Mouse (Mus musculus): ENCODE results near the gene Pim3. TPM values are rescaled to one million over a fixed set of nuclear protein-coding genes. Genes with fewer than 3 reads are reported as not detected.

Pim3 gene
- total RNA-seq, 2 experiments from 2014 or later = 74.3 to 84.7 TPM

DNA sequence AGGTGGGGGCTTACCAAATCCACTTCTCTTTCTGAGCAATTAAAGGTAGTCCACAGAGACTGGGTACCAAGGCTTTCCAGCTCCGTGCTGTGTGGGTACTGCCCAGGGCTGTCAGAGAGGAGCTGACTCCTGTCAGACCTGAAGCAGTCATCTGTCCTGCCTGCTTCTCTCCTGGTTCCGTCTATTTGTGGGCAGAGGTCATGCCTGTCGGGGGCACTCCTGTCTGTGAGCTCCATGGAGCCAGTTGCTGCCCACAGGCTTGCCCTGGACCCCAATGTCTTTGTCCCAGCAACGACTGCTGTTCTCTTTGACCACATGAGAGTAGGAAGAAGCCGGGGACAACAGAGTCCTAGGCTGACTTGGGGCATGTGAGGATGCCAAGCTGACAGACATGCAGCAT, 5.4 kb upstream of the Pim3 start:
- no peak for DNase-seq (ENCODE audit: low spot score in 2 of 2)

DNA sequence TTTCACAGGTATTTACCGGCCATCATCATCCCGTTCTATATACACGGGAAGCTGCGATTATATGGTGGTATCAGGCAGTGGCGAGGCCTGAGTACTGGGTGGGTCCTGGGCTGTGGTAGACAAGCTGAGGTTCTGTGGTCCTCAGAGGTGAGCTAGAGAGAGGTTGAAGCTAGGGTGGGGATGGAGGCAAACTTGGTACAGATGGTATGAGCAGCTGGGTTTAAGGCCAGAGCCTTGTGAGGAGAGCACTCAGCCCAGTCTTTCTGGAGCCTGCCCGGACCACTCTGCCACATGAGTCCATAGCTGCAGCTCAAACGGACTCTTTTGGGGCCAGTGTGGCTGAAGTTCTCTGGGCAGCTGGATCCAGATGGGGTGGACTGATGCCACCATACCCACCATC, 4.6 kb upstream of the Pim3 start:
- no peak for DNase-seq (ENCODE audit: low spot score in 2 of 2)

DNA sequence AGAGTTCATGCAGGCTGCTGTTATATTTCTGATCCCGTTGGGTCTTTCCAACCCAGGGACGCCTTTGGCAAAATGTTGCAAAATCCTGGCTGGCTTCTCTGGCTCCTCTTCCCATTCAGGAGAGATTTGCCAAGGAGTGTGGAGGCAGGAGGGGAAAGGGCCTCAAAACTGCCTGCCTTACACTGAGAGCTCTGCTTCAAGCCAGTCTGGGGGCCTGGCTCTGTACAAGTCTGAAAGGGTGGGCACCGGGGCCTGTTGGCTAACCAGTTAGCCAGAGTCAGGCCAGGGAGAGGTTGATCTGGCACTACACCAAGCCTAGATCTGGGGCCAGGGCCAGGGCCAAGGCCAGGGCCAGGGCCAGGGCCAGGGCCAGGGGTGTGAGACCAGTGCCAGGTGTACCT, 3.8 kb upstream of the Pim3 start:
- DNase-seq (ENCODE audit: low spot score in 2 of 2) = no peak

DNA sequence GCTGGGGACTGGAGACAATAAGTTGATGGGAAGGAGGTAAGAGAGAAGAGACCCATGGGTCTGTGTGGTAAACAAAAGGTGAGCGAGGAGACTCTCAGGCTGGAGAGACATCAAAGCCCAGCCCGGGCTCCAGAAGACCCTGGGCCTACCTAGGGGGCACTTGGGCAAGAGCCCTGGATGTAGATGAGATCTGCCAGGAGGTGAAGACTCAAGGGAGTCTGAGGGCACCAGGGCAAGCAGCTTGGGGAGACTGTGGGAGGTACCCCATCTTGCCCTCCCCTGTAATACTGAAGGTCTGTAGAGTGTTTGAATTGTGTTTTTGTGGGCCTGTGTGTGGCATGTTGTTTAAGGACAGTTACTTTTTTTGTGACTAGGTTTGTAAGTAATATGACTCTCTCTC, 3.3 kb upstream of the Pim3 start:
- DNase-seq (ENCODE audit: low spot score in 2 of 2) = no peak

DNA sequence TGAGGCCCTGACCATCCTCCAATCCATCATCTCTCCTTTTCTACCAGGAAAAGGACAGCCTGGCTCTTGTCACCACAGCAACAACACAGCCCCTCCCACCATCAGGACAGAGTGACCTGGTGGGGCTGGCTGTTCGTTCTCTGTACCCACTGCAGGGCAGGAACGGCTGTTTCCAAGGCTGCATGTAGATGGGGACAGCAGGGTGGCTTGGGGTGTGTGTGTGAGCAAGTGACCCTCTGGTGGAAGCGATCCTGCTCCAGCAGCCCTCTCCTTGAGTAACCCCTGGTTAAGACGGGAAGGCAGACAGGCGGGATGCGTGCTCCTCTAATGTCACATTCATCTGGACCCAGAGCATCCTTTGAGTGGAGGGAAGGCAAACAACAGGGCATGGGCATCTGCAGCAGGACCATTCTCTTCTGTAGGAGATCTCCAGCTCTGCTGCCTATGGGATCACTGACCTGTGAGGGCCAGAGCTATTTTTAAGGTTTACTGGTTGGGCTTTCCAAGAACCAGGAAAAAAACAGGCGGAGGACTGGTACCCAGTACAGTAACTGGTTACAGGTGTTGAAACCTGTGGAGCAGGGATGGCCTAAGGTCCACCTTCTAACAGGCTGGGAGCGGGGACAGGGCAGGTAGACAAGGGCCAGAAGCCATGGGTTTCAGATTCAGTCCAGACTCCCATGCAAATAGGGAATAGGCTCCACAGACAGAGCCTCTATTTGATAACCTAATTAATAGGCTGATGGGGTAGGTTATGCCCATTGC, 2.6 kb upstream of the Pim3 start:
- no peak for DNase-seq (ENCODE audit: low spot score in 2 of 2)

DNA sequence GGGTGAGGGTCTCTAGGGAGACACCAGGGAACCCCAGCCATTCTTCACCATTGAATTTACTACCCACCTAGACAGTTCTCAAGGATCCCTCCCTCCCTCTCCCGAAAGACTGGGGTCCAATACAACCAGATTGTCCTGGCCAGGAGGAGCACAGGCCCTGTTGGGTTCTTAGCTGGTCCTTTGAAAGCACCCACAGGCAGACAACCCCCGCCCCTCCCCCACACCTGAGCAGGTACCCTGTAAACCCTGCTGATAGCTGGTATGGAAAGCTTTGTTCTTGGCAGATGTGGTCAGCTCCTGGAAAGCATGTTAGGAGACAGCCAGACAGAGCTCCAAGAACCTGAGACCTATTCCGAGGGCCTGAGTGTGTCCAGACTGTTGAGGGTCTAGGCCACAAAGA, 1.2 kb upstream of the Pim3 start:
- DNase-seq (ENCODE audit: low spot score in 2 of 2) = no peak

DNA sequence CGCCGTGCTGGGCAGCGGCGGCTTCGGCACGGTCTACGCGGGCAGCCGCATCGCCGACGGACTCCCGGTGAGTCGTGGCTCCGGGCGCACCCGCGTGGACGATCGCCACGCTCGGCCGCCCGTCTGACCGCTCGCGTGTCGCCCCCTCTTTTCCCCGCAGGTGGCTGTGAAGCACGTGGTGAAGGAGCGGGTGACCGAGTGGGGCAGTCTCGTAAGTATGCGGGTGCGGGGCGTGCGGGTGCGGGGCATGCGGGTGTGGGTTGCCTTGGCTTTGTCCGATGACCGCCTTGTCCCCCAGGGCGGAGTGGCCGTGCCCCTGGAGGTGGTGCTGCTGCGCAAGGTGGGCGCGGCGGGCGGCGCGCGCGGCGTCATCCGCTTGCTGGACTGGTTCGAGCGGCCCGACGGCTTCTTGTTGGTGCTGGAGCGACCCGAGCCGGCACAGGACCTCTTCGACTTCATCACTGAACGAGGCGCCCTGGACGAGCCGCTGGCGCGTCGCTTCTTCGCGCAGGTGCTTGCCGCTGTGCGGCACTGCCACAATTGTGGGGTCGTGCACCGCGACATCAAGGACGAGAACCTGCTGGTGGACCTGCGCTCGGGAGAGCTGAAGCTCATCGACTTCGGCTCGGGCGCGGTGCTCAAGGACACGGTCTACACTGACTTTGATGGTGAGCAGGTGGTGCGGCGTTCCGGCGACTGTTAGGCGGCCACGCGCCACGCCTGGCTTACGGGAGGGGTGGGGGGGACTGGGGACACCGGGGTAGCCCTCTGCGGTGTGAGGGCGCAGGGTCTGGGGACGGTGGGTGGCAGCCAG, 1.1 kb downstream of the Pim3 start:
- peak; percentile 62 to 66 for DNase-seq (ENCODE audit: low spot score in 2 of 2)

DNA sequence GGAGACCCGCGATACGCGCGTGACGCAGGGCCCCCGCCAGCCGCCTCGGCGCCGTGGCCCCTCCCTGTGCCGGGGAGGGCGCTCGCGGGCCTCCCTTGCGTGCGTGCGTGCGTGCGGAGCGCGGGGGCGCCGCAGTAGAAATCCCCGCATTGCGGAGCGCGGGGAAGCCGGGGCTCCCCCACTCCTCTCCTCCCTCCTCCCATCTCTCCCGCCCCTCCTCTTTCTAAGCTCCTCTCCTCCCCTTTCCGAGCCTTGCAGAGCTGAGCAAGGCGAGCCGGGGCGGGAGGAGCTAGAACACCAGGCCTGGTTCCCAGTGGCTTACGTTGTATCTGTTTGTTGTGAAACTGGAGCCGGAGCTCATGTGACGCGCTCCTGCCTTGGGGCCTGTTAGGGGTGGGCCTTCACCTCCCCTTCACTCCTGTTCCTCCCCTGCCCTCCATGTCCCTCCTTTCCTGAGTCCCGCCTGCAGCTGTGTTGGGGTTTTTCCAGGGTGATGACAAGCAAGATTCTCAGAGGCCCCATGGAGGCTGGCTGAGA, 1.8 kb downstream of the Pim3 start:
- DNase-seq (ENCODE audit: low spot score in 2 of 2) = peak; percentile 81

DNA sequence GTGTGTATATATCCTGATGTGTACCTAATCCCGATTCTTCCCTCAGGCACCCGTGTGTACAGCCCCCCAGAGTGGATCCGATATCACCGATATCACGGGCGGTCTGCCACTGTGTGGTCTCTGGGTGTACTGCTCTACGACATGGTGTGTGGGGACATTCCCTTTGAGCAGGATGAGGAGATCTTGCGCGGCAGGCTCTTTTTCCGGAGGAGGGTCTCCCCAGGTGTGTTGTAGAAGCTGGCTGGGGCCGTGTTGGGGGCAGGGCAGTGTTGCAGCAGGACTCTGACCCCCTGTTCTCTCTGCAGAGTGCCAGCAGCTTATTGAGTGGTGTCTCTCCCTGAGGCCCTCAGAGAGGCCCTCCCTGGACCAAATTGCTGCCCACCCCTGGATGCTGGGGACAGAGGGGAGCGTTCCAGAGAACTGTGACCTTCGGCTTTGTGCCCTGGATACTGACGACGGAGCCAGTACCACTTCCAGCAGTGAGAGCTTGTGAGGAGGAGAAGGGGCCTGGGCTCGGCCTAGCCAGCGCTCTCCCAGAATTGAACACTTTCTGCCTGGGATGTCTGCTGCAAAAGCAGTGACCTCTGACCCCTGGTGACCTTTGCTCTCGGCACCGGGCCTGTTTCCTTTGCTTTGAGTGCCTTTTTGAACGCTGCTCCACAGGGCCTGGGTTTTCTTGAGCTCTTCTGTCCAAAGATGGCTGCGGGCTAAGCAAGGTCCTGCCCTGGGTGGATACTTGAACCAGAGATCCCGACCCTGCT, 2.5 kb downstream of the Pim3 start:
- DNase-seq (ENCODE audit: low spot score in 2 of 2) = peak in 1 of 2 experiments; percentile 48

DNA sequence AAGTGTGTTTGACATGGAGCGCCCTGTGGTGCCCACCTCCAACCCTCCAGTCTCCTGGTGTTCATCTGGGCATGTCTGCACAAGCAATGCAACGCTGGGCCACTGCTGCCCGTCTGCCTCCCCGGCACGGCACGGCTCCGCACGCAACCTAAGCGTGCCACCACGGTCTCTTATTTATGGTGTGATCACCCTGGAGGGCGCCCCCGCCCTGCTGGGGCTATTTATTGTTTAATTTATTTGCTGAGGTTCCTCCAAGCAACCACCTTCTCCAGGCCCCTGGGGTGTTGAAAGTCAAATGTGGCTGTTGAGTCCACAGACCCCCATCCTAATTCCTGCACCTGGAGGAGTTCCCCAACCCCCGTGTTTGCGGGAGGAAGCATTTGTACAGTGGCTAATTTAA, 3.1 kb downstream of the Pim3 start:
- DNase-seq (ENCODE audit: low spot score in 2 of 2) = no peak

DNA sequence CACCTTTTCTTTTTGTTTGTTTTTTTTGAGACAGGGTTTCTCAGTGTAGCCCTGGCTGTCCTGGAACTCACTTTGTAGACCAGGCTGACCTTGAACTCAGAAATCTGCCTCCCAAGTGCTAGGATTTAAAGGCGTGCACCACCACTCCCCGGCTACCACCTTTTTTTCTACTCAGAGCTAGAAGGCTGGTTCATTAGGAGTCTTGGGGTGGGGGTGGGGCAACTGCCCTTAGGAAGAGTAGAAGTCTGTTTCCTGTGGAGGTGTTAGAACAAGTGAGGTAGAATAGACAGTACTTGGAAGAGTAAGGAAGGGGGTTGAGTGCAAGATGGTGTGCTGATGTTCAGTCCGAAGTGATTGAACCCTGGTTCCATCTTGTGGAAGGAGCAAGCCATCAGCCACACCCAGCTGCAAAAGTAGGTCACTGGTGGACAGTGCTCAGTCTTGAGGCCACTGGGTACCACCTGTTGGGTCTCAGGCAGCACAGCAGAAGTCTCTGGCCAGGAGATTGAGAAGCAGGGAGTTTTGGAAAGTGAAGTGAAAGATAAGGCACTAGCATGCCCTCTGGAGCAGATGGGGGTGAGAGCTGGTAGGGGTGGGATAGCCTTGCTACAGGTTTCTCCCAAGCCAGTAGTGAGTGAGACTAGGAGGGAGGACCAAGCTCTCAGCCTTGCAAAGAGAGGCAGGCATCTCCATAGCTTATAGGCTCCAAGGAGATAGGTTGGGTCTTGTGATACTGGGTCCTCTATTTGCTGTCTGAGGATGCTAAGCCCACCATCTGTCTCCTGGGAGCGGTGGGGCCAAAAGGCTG, 4.1 kb downstream of the Pim3 start:
- no peak for DNase-seq (ENCODE audit: low spot score in 2 of 2)

DNA sequence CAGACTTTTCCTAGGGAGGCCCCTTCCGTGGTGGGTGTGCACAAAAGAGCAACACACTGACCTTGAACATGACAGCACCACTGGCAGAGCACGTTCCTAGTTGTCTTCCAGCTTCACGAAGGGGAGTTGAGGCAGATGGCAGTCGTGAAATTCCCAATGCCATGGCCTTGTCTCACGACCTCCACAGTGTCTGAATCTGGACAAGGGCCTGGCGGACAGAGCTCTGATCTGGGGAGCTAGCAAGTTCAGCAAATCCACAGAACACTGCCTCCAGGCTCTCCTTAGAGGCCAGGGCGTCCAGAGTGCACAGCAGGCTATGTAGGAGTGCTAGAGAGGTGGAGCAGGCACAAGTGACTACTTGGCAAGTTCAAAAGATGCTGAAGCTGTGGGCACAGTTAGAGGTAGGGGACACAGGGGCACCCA, 5.0 kb downstream of the Pim3 start:
- DNase-seq (ENCODE audit: low spot score in 2 of 2) = peak in 1 of 2 experiments; percentile 37

DNA sequence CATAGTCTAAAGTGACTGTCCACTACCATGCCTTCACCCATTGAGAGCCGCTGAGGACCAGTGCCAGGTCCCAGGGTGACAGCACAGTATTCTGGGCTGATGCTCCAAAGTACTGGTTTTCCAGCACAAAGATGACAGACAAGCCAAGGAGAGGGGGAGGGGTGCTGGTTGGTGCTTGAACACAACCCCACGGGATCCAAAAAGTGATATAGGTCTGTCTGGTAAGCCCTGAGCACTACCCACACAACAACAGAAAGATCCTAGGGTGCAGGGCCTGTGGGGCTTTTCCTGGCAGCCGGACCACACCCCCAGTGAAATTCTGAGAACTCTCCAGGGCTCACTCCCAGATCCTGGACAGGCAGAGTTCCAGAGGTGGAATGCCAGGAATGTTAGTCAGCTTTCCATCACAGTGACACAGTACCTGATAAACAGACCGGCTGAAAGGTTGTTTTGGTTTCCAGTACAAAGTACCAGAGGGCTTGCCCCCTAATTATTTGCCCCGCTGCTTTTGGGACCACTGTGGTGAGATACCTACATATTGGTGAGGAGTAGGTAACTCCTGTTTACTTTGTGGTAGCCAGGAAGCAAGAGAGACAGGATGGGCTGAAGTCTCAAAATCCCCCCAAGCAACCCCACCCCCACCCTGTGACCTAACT, 5.5 kb downstream of the Pim3 start:
- peak in 1 of 2 experiments; percentile 51 for DNase-seq (ENCODE audit: low spot score in 2 of 2)

DNA sequence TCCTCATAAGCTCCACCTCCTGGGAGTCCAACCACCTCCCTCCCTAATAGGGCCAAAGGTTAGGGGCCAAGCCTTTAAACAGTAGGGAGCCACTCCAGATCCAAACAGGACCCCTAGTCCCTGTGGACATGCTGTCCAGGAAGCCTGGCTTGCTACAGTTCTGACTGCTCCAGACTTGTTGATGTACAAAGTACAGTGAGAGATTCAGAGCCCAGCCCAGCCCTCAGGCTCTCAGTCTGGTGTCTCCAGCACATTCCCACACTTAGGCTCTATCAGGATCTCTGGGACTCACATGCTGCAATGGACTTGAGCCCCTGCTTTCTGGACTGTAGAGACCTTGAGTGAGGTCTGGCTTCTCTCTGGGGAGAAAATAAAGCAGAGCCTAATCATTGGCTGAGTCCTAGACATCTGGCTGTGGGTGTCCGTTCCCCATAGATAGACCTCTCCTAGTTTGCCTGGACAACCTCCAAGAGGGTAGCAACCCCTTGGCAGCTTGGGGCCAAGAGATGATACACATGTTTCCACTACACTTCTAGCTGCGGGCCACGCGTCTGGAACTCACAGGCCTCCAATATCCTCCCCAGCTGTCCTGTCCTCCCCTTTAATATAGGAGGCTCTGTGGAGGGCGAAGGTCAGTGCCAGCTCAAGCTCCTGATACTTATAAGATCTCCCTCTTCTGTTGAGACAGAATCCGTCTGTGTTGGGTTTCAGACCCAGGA, 6.2 kb downstream of the Pim3 start:
- DNase-seq (ENCODE audit: low spot score in 2 of 2) = no peak

DNA sequence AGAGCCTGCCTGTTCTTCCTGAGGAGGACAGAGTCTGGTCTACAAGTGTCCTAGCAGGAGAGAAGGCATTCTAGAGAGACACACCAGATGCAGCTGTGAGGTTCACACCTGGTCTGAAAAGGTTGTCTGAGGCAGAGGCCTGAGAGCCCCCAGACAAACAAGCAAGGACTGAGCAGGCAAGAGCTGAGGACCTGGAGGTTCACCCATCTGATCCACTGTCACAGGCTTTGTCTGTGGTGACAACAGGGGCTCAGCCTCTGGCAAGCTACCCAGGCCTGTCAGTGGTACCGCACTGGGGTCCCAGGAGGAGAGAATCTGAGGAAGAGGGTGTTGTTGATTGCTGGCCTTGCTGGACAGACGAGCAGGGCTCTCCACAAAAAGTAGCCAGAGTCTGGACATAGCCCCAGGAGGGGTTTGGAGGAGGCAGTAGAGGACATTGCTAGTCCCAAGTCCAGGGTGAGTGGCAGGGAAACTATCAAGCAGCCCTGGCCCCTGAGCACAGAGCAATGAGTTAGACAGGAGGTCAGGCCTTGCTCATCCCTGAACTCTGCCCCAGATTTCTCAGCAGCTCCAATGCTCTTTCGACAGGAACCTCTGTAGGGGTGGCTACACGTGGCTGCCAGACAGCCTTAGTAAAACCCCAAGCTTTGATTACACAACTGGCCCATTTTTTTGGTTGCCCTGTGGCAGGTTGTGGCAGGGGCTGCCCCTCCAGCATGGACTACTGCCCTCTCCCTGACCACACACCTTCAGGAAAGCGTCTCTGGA, 8.6 kb downstream of the Pim3 start:
- peak in 1 of 2 experiments; percentile 50 for DNase-seq (ENCODE audit: low spot score in 2 of 2)

DNA sequence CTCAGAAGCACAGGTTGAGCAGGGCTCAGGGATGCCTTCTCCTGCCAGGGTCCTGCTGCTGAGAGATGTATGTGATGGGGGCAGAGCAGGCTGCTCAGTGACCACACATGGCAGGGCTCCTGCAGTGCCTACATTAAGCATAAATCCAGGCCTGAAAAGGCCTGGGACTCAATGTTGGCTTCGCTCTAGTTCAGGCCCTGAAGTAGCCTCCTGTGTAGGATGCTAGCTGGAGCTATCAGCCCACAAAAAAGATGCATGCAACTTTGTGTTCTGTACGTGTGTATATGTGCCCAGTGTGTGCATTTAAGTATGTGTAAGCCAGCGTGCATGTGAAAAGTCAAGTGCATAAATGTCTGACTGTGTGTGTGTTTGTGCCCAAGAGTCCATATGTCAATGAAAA, 12.1 kb downstream of the Pim3 start:
- no peak for DNase-seq (ENCODE audit: low spot score in 2 of 2)

DNA sequence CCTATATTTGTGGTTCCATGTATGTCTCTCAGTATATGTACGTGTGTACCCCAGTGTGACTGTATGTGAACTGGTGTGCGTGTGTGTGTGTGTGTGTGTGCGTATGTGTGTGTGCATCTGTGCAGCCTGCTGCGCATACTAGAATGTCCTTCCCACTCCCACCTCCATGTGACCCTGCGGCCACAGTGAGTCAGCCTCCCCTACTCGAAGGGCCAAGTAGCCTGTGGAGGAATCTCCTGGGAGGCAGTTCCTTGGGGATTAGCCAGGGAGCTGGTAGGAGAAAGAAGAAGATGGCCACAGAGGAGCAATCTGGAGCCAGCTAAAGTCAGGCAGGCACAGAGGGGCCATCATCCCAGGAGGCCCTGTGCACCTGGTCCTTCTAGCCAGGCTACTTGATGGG, 12.5 kb downstream of the Pim3 start:
- no peak for DNase-seq (ENCODE audit: low spot score in 2 of 2)

DNA sequence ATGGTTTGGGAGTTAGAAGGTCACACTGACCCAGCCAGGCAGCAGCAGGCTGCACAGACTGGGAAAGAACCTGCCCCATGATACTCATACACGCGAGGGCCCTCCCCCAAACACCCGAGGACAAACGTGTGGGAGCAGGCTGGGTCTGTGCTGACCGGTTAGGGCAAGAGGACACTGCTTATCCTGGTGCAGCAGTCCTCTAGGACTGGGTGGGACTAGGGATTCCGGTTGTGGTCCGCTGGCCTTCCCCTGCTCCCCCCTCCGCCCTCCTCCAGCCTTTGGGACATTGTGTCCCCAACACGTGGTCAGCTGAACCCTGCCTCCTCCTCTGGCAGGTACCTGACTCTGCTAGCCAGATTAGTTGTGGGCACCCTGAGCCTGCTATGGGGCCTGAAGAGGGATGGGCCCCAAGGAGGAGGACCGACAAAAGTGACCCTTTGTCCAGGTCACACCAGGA, 13.7 kb downstream of the Pim3 start:
- no peak for DNase-seq (ENCODE audit: low spot score in 2 of 2)
